Mouse (Mus musculus): ENCODE data around the gene Actr3b. TPM values are rescaled to one million over a fixed set of nuclear protein-coding genes. Genes with fewer than 3 reads are reported as not detected.
A peak's percentile ranks its signal among the peaks of the same experiment; 100 is the strongest.
"Not testable (repeated sequence)": the region's sequence is repeated elsewhere in the genome, so short reads cannot be mapped to it uniquely, and the experiment has no call there.

Actr3b gene
- polyA plus RNA-seq, 1 experiment: 15.5 TPM

GRCm38 (mm10) chr5:25848058-25848457 lies 88.3 kb downstream of the Actr3b start:
- peak; percentile 79 for DNase-seq (ENCODE audit: low read depth)
- TF ChIP-seq CTCF (IDR thresholded peaks at IDR 0.05; ENCODE audit: borderline replicate concordance, extremely low read depth, insufficient read depth, insufficient read length) (peak; percentile 72), POLR2A (IDR thresholded peaks at IDR 0.05; ENCODE audit: borderline replicate concordance, extremely low read depth, insufficient read depth, insufficient read length, poor library complexity, severe bottlenecking) (no peak)

GRCm38 (mm10) chr5:25866201-25866600 lies 106.4 kb downstream of the Actr3b start:
- no peak for TF ChIP-seq POLR2A (IDR thresholded peaks at IDR 0.05; ENCODE audit: borderline replicate concordance, extremely low read depth, insufficient read depth, insufficient read length, poor library complexity, severe bottlenecking)
- no peak for TF ChIP-seq CTCF (IDR thresholded peaks at IDR 0.05; ENCODE audit: borderline replicate concordance, extremely low read depth, insufficient read depth, insufficient read length)
- no peak for DNase-seq (ENCODE audit: low read depth)

GRCm38 (mm10) chr5:25869880-25870279 lies 110.1 kb downstream of the Actr3b start:
- DNase-seq (ENCODE audit: low read depth): peak; percentile 79
- TF ChIP-seq POLR2A (IDR thresholded peaks at IDR 0.05; ENCODE audit: borderline replicate concordance, extremely low read depth, insufficient read depth, insufficient read length, poor library complexity, severe bottlenecking): no peak

GRCm38 (mm10) chr5:25870632-25871031 lies 110.8 kb downstream of the Actr3b start:
- no peak for TF ChIP-seq POLR2A (IDR thresholded peaks at IDR 0.05; ENCODE audit: borderline replicate concordance, extremely low read depth, insufficient read depth, insufficient read length, poor library complexity, severe bottlenecking)
- TF ChIP-seq CTCF (IDR thresholded peaks at IDR 0.05; ENCODE audit: borderline replicate concordance, extremely low read depth, insufficient read depth, insufficient read length): peak; percentile 37; the same call in 1 of the 2 replicates
- no peak for DNase-seq (ENCODE audit: low read depth)

- DNase-seq (ENCODE audit: low read depth): peak; percentile 86
- no peak for TF ChIP-seq CTCF (IDR thresholded peaks at IDR 0.05; ENCODE audit: borderline replicate concordance, extremely low read depth, insufficient read depth, insufficient read length)
- no peak for TF ChIP-seq POLR2A (IDR thresholded peaks at IDR 0.05; ENCODE audit: borderline replicate concordance, extremely low read depth, insufficient read depth, insufficient read length, poor library complexity, severe bottlenecking)
Measured at GRCm38 (mm10) chr5:25871342-25872023, 111.7 kb downstream of the Actr3b start.

- TF ChIP-seq POLR2A (IDR thresholded peaks at IDR 0.05; ENCODE audit: borderline replicate concordance, extremely low read depth, insufficient read depth, insufficient read length, poor library complexity, severe bottlenecking): no peak
- peak; percentile 54; the same call in 1 of the 2 replicates for TF ChIP-seq CTCF (IDR thresholded peaks at IDR 0.05; ENCODE audit: borderline replicate concordance, extremely low read depth, insufficient read depth, insufficient read length)
- no peak for DNase-seq (ENCODE audit: low read depth)
Measured at GRCm38 (mm10) chr5:25873046-25873445, 113.2 kb downstream of the Actr3b start.

GRCm38 (mm10) chr5:25875927-25876326 lies 116.1 kb downstream of the Actr3b start:
- DNase-seq (ENCODE audit: low read depth): not testable (repeated sequence)

- no peak for TF ChIP-seq POLR2A (IDR thresholded peaks at IDR 0.05; ENCODE audit: borderline replicate concordance, extremely low read depth, insufficient read depth, insufficient read length, poor library complexity, severe bottlenecking)
- TF ChIP-seq CTCF (IDR thresholded peaks at IDR 0.05; ENCODE audit: borderline replicate concordance, extremely low read depth, insufficient read depth, insufficient read length): no peak
- no peak for DNase-seq (ENCODE audit: low read depth)
Measured at GRCm38 (mm10) chr5:25877281-25877680, 117.5 kb downstream of the Actr3b start.

GRCm38 (mm10) chr5:25877996-25878395 lies 118.2 kb downstream of the Actr3b start:
- DNase-seq (ENCODE audit: low read depth): no peak
- TF ChIP-seq CTCF (IDR thresholded peaks at IDR 0.05; ENCODE audit: borderline replicate concordance, extremely low read depth, insufficient read depth, insufficient read length) (no peak), POLR2A (IDR thresholded peaks at IDR 0.05; ENCODE audit: borderline replicate concordance, extremely low read depth, insufficient read depth, insufficient read length, poor library complexity, severe bottlenecking) (no peak)

GRCm38 (mm10) chr5:25886708-25887107 lies 126.9 kb downstream of the Actr3b start:
- DNase-seq (ENCODE audit: low read depth): no peak
- TF ChIP-seq POLR2A (IDR thresholded peaks at IDR 0.05; ENCODE audit: borderline replicate concordance, extremely low read depth, insufficient read depth, insufficient read length, poor library complexity, severe bottlenecking) (no peak), CTCF (IDR thresholded peaks at IDR 0.05; ENCODE audit: borderline replicate concordance, extremely low read depth, insufficient read depth, insufficient read length) (no peak)

- TF ChIP-seq POLR2A (IDR thresholded peaks at IDR 0.05; ENCODE audit: borderline replicate concordance, extremely low read depth, insufficient read depth, insufficient read length, poor library complexity, severe bottlenecking) (no peak), CTCF (IDR thresholded peaks at IDR 0.05; ENCODE audit: borderline replicate concordance, extremely low read depth, insufficient read depth, insufficient read length) (no peak)
- peak; percentile 35 for DNase-seq (ENCODE audit: low read depth)
Measured at GRCm38 (mm10) chr5:25889746-25890382, 130.1 kb downstream of the Actr3b start.

GRCm38 (mm10) chr5:25891321-25891720 lies 131.5 kb downstream of the Actr3b start:
- TF ChIP-seq CTCF (IDR thresholded peaks at IDR 0.05; ENCODE audit: borderline replicate concordance, extremely low read depth, insufficient read depth, insufficient read length): no peak
- no peak for TF ChIP-seq POLR2A (IDR thresholded peaks at IDR 0.05; ENCODE audit: borderline replicate concordance, extremely low read depth, insufficient read depth, insufficient read length, poor library complexity, severe bottlenecking)
- no peak for DNase-seq (ENCODE audit: low read depth)

Other genes starting within 250 kb of the Actr3b start
- gene Cct8l1, start 243.9 kb upstream of the Actr3b start, polyA plus RNA-seq (2012; rRNA removed): 0.04 TPM in 1 of 2 replicates, not detected in the other
- 7.9 and 12.0 TPM in 2 replicates for gene Xrcc2, start 54.2 kb upstream of the Actr3b start, polyA plus RNA-seq (2012; rRNA removed)
- not detected in 2 replicates for gene Gm21663, start 182.4 kb downstream of the Actr3b start, polyA plus RNA-seq (2012; rRNA removed)
- gene Gm21671, start 194.4 kb downstream of the Actr3b start, polyA plus RNA-seq (2012; rRNA removed): not detected in 2 replicates
- gene Gm21680, start 212.7 kb downstream of the Actr3b start, polyA plus RNA-seq (2012; rRNA removed): not detected in 2 replicates
- gene Gm21698, start 228.7 kb downstream of the Actr3b start, polyA plus RNA-seq (2012; rRNA removed): not detected in 2 replicates
- not detected in 2 replicates for gene Gm1979, start 244.8 kb downstream of the Actr3b start, polyA plus RNA-seq (2012; rRNA removed)

Data from brain, embryonic 14.5 days (tissue).